Mouse (Mus musculus) kidney, embryonic 16.5 days (tissue): ENCODE results near the gene Stbd1. TPM values are rescaled to one million over a fixed set of nuclear protein-coding genes. Genes with fewer than 3 reads are reported as not detected.

Experiments
- ATAC-seq: fragments of 200-750 bp; cut with Nextera tagmentation; 2 replicates; pipeline ENCODE4 v1.8.0; 2017; ENCODE audit warnings: moderate TSS enrichment; ENCODE audit not compliant: low FRiP score, low TSS enrichment
- H3K27ac ChIP-seq: fragments of 300-500 bp; sonication (generic); 2 replicates; pipeline ENCODE4 v1.5.1; 2014; ENCODE audit warnings: low read length
- H3K27me3 ChIP-seq: fragments of 300-500 bp; sonication (generic); 2 replicates; pipeline ENCODE4 v1.6.1; 2014; ENCODE audit warnings: low read length, control low read depth, mixed read lengths; ENCODE audit not compliant: insufficient read depth
- H3K36me3 ChIP-seq: fragments of 300-500 bp; sonication (generic); 2 replicates; pipeline ENCODE4 v1.6.1; 2014; ENCODE audit warnings: low read length, control low read depth, mixed read lengths; ENCODE audit not compliant: insufficient read depth
- H3K4me1 ChIP-seq: fragments of 300-500 bp; sonication (generic); 2 replicates; pipeline ENCODE4 v1.6.1; 2014; ENCODE audit warnings: low read length, control low read depth, mixed read lengths; ENCODE audit not compliant: insufficient read depth
- H3K4me2 ChIP-seq: fragments of 300-500 bp; sonication (generic); replicated peaks from 2 replicates; pipeline ENCODE4 v1.6.1; 2014; ENCODE audit warnings: low read depth, low read length
- H3K4me3 ChIP-seq: fragments of 300-500 bp; sonication (generic); 2 replicates; pipeline ENCODE4 v1.5.1; 2014; ENCODE audit warnings: mild to moderate bottlenecking, low read length
- H3K9ac ChIP-seq: fragments of 300-500 bp; sonication (generic); replicated peaks from 2 replicates; pipeline ENCODE4 v1.6.1; 2014; ENCODE audit warnings: low read length
- H3K9me3 ChIP-seq: fragments of 300-500 bp; sonication (generic); 2 replicates; pipeline ENCODE4 v1.6.1; 2016; ENCODE audit warnings: low read length, control low read depth
- WGBS: fragments of 180-500 bp; shearing (Covaris S2); extraction: QIAGEN DNeasy Blood & Tissue Kit; methylation state at CpG from one replicate; pipeline ENCODE4 v1.1.7; 2014; 5-methylcytosine and 5-hydroxymethylcytosine counted together
- polyA plus RNA-seq: library from polyadenylated mRNA; unstranded; fragments of >200 nt; fragmentation: Nextera tagmentation; extraction: Ambion mirVana; gene quantifications from 2 replicates; pipeline ENCODE4 v1.2.1, GENCODE M21; 2015

The Stbd1 gene
- polyA plus RNA-seq, 1 experiment from 2014 or later, result 40.0 TPM

DNA sequence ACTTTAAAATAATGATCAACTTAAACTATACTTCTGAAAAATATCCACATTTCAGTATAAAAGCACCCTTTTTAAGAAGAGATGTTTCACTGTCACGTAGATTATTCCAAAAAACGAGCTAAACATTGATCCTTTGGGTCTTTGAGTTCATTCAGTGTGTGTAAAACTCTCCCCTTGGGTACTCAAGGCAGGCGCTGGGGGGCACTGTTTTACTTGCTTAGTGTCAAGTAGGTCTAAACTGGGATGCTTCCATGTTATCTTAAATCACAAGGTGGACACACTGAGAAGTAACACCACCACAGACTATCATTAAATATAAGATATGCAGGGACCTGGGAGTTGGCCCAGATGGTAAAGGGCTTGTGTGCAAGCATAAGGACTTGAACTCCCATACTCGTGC lies 30.7 kb downstream of the Stbd1 start:
- Histone ChIP-seq H3K27ac (no peak overlapping the region), H3K9me3 (no peaks in the 10 kb centered on the region), H3K27me3 (no peaks in the 10 kb centered on the region), H3K4me2 (no peak overlapping the region), H3K36me3 (no peaks in the 10 kb centered on the region), H3K9ac (no peak overlapping the region), H3K4me1 (no peaks in the 10 kb centered on the region), H3K4me3 (no peak overlapping the region)
- no peak for ATAC-seq
- 77% methylated on average over 4 of the region's 4 CpGs for WGBS

DNA sequence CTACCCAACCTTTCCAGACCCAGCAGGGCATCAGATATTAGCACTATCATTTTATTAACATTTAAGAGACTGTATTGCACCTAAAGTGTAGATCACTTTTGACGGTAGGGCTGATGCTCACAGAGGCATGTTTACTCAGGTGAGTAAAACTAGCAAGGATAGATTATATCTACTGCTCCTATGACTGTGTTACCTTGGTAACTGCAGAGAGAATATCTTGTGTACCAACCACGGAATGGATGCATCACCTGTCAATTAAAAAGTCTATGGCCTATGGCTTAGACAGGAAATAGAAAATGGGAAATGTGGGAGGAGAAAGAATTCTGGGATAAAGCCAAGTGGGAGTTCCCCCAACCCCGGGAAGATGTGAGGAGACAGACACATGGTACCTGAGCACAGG lies 32.1 kb downstream of the Stbd1 start:
- H3K27me3 ChIP-seq, result no peaks in the 10 kb centered on the region
- 69% methylated on average over 3 of the region's 3 CpGs for WGBS
- no peak for ATAC-seq
- no peaks in the 10 kb centered on the region for H3K9me3 ChIP-seq
- H3K36me3 ChIP-seq, result no peaks in the 10 kb centered on the region
- H3K4me2 ChIP-seq, result no peak overlapping the region
- H3K4me1 ChIP-seq, result no peaks in the 10 kb centered on the region
- H3K27ac ChIP-seq, result no peak overlapping the region
- no peak overlapping the region for H3K9ac ChIP-seq
- no peak overlapping the region for H3K4me3 ChIP-seq

DNA sequence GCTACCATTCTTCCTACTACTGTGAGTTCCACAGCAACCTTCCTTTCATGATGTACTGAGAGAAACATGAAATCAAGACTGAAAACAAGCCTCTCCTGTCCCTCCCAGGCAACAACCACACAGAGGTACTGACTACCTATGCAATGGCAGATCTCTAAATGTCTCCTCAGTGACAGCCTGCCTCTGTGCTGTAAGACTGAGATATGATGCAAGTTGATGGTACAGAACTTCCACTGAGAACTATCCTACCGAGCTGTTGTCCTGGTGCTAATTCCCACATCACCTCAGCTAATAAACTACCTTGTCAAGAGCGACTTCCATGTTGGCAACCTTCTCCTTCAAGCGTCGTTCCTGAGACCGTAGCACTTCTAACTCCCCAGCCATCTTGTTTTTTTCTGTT lies 33.0 kb downstream of the Stbd1 start:
- Histone ChIP-seq H3K27me3 (no peaks in the 10 kb centered on the region), H3K4me3 (no peak overlapping the region)

DNA sequence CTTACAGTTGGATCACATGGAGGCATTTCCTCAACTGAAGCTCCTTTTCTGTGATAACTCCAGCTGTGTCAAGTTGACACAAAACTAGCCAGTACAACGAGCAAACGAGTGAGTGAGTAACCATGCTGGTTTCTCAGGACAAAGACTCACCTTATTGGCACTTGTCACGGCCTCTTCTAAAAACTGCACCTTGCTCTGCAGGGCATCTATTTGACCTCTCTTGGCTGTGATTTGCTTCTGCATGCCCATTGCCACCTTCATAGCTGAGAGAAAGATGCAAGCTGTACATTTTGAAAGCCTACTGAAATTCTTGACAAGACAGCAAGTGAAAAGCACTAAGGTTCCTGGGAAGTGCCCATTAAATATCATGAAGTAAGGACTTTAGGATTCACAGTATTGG lies 38.0 kb downstream of the Stbd1 start:
- Histone ChIP-seq H3K36me3 (no peaks in the 10 kb centered on the region), H3K27ac (no peak overlapping the region), H3K4me2 (no peak overlapping the region), H3K4me3 (no peak overlapping the region), H3K9ac (no peak overlapping the region), H3K9me3 (no peaks in the 10 kb centered on the region), H3K4me1 (no peaks in the 10 kb centered on the region), H3K27me3 (no peaks in the 10 kb centered on the region)
- WGBS, result 91% methylated on average over 3 of the region's 3 CpGs
- no peak for ATAC-seq

More for the DNA sequence above, 33.0 kb downstream of the Stbd1 start:
- 72% methylated on average over 5 of the region's 5 CpGs for WGBS
- no peak for ATAC-seq
- H3K9ac ChIP-seq, result no peak overlapping the region
- no peaks in the 10 kb centered on the region for H3K4me1 ChIP-seq
- no peak overlapping the region for H3K27ac ChIP-seq
- H3K36me3 ChIP-seq, result no peaks in the 10 kb centered on the region
- no peak overlapping the region for H3K4me2 ChIP-seq
- H3K9me3 ChIP-seq, result no peaks in the 10 kb centered on the region

Other genes with a start within 250 kb of the Stbd1 start
- gene Nup54, start 167.8 kb upstream of the Stbd1 start, polyA plus RNA-seq, result 54.1 and 54.4 TPM in 2 replicates
- gene Scarb2, start 96.2 kb upstream of the Stbd1 start, polyA plus RNA-seq, result 8.4 and 9.5 TPM in 2 replicates
- 0.22 and 0.45 TPM in 2 replicates for gene Fam47e, start 48.0 kb upstream of the Stbd1 start, polyA plus RNA-seq
- gene Ccdc158, start 72.2 kb downstream of the Stbd1 start, polyA plus RNA-seq, result 1.0 and 1.1 TPM in 2 replicates
- gene Shroom3, start 80.4 kb downstream of the Stbd1 start, polyA plus RNA-seq, result 8.1 and 8.3 TPM in 2 replicates